Mouse (Mus musculus) MEL (cell line): ENCODE data around the gene Kirrel3. TPM values are rescaled to one million over a fixed set of nuclear protein-coding genes. Genes with fewer than 3 reads are reported as not detected.

Experiments
- DNase-seq: peaks from one replicate; pipeline ENCODE4 v3.0.0; 2011; ENCODE audit warnings: low read depth, low spot score
- H3K27ac ChIP-seq: 2 replicates; pipeline ENCODE4 v1.5.1; 2012; ENCODE audit warnings: low read depth, mild to moderate bottlenecking, control low read depth, low read length, moderate library complexity; ENCODE audit not compliant: control insufficient read depth
- H3K27me3 ChIP-seq, 2 experiments: fragments of 150-350 bp in 1 of 2; sonication (generic) in 1 of 2; 2 replicates each; pipeline ENCODE4 v1.6.1; 2012; ENCODE audit warnings: low read length in 2 of 2, mild to moderate bottlenecking in 2 of 2, improper control_type of control experiment in 1 of 2, moderate library complexity in 1 of 2; ENCODE audit not compliant: insufficient read depth in 2 of 2, control insufficient read depth in 1 of 2
- H3K36me3 ChIP-seq, 2 experiments: 2 replicates each; pipeline ENCODE4 v1.6.1; 2012 to 2014; ENCODE audit warnings: low read length in 2 of 2, improper control_type of control experiment in 1 of 2, inconsistent platforms in 1 of 2, mild to moderate bottlenecking in 1 of 2; ENCODE audit not compliant: insufficient read depth in 2 of 2, control insufficient read depth in 1 of 2
- H3K4me1 ChIP-seq, 2 experiments: fragments of 150-350 bp in 1 of 2; sonication (generic) in 1 of 2; 2 replicates each; pipeline ENCODE4 v1.6.1; 2012; ENCODE audit warnings: low read length in 2 of 2, improper control_type of control experiment in 1 of 2, mild to moderate bottlenecking in 1 of 2; ENCODE audit not compliant: insufficient read depth in 2 of 2, control insufficient read depth in 1 of 2
- H3K4me3 ChIP-seq, 2 experiments: fragments of 150-350 bp in 1 of 2; sonication (generic) in 1 of 2; 2 replicates each; pipeline ENCODE4 v1.5.1; 2012; ENCODE audit warnings: low read depth in 2 of 2, low read length in 2 of 2, mild to moderate bottlenecking in 2 of 2, moderate library complexity in 2 of 2, control low read depth in 1 of 2, improper control_type of control experiment in 1 of 2; ENCODE audit not compliant: control insufficient read depth in 1 of 2, insufficient read depth in 1 of 2
- H3K79me2 ChIP-seq: 2 replicates; pipeline ENCODE4 v1.6.1; 2012; ENCODE audit warnings: mild to moderate bottlenecking, low read length, moderate library complexity; ENCODE audit not compliant: control insufficient read depth, poor library complexity, insufficient read depth
- H3K9ac ChIP-seq: 2 replicates; pipeline ENCODE4 v1.6.1; 2012; ENCODE audit warnings: low read depth, mild to moderate bottlenecking, control low read depth, low read length, moderate library complexity; ENCODE audit not compliant: control insufficient read depth, poor library complexity, severe bottlenecking
- H3K9me3 ChIP-seq: fragments of 150-350 bp; sonication (generic); replicated peaks from 2 replicates; pipeline ENCODE4 v1.6.1; 2012; ENCODE audit warnings: mild to moderate bottlenecking, low read length, improper control_type of control experiment, moderate library complexity; ENCODE audit not compliant: insufficient read depth
- BHLHE40 ChIP-seq: IDR thresholded peaks from 2 replicates; pipeline ENCODE4 v1.6.1; 2012; ENCODE audit warnings: low read depth, mild to moderate bottlenecking, inconsistent platforms, low read length, improper control_type of control experiment, borderline replicate concordance
- CHD2 ChIP-seq: IDR thresholded peaks from 2 replicates; pipeline ENCODE4 v1.6.1; 2011; ENCODE audit warnings: low read length, improper control_type of control experiment
- E2F4 ChIP-seq: IDR thresholded peaks from 2 replicates; pipeline ENCODE4 v1.6.1; 2011; ENCODE audit warnings: low read depth, low read length, improper control_type of control experiment, borderline replicate concordance
- EP300 ChIP-seq, 2 experiments: IDR thresholded peaks; 2 replicates each; pipeline ENCODE4 v1.6.1; 2011; ENCODE audit warnings: improper control_type of control experiment in 2 of 2, low read length in 2 of 2, low read depth in 1 of 2, mild to moderate bottlenecking in 1 of 2
- GABPA ChIP-seq: IDR thresholded peaks from 2 replicates; pipeline ENCODE4 v1.6.1; 2012; ENCODE audit warnings: low read depth, mild to moderate bottlenecking, inconsistent platforms, low read length, improper control_type of control experiment, moderate library complexity
- GATA1 ChIP-seq: IDR thresholded peaks from 2 replicates; pipeline ENCODE4 v1.6.1; 2011; ENCODE audit warnings: low read depth, low read length, improper control_type of control experiment
- HCFC1 ChIP-seq: IDR thresholded peaks from 2 replicates; pipeline ENCODE4 v1.6.1; 2012; ENCODE audit warnings: low read depth, mild to moderate bottlenecking, inconsistent platforms, low read length, improper control_type of control experiment, moderate library complexity
- JUND ChIP-seq: IDR thresholded peaks from 2 replicates; pipeline ENCODE4 v1.6.1; 2011; ENCODE audit warnings: low read depth, mild to moderate bottlenecking, improper control_type of control experiment, low read length
- KAT2A ChIP-seq: conservative IDR thresholded peaks from 2 replicates; pipeline ENCODE4 v1.6.1; 2012; ENCODE audit warnings: low read depth, low read length, improper control_type of control experiment, inconsistent platforms
- MAZ ChIP-seq: IDR thresholded peaks from 2 replicates; pipeline ENCODE4 v1.6.1; 2012; ENCODE audit warnings: low read depth, mild to moderate bottlenecking, inconsistent platforms, low read length, improper control_type of control experiment
- MYC ChIP-seq: IDR thresholded peaks from 2 replicates; pipeline ENCODE4 v1.6.1; 2011; ENCODE audit warnings: low read depth, mild to moderate bottlenecking, low read length, improper control_type of control experiment, moderate library complexity
- NRF1 ChIP-seq: IDR thresholded peaks from 2 replicates; pipeline ENCODE4 v1.6.1; 2014; ENCODE audit warnings: low read depth, mild to moderate bottlenecking, inconsistent platforms, low read length, improper control_type of control experiment, moderate library complexity; ENCODE audit not compliant: poor library complexity, insufficient read depth, severe bottlenecking
- POLR2AphosphoS2 ChIP-seq: IDR thresholded peaks from 2 replicates; pipeline ENCODE4 v1.6.1; 2011; ENCODE audit warnings: low read length, improper control_type of control experiment
- RAD21 ChIP-seq: IDR thresholded peaks from 2 replicates; pipeline ENCODE4 v1.6.1; 2011; ENCODE audit warnings: mild to moderate bottlenecking, low read depth, low read length, improper control_type of control experiment
- RCOR1 ChIP-seq: IDR thresholded peaks from 2 replicates; pipeline ENCODE4 v1.6.1; 2012; ENCODE audit warnings: low read depth, mild to moderate bottlenecking, inconsistent platforms, low read length, improper control_type of control experiment
- TBP ChIP-seq: IDR thresholded peaks from 2 replicates; pipeline ENCODE4 v1.8.0; 2011; ENCODE audit warnings: low read depth, low read length, improper control_type of control experiment
- TCF12 ChIP-seq: IDR thresholded peaks from 2 replicates; pipeline ENCODE4 v1.6.1; 2014; ENCODE audit warnings: low read depth, mild to moderate bottlenecking, inconsistent platforms, low read length, improper control_type of control experiment, moderate library complexity
- ZC3H11A ChIP-seq: IDR thresholded peaks from 2 replicates; pipeline ENCODE4 v1.6.1; 2012; ENCODE audit warnings: low read depth, mild to moderate bottlenecking, inconsistent platforms, low read length, improper control_type of control experiment
- ZKSCAN1 ChIP-seq: IDR thresholded peaks from 2 replicates; pipeline ENCODE4 v1.6.1; 2012; ENCODE audit warnings: low read depth, mild to moderate bottlenecking, inconsistent platforms, low read length, improper control_type of control experiment, moderate library complexity
- ZMIZ1 ChIP-seq: IDR thresholded peaks from 2 replicates; pipeline ENCODE4 v1.6.1; 2012; ENCODE audit warnings: low read depth, mild to moderate bottlenecking, inconsistent platforms, low read length, improper control_type of control experiment, moderate library complexity
- polyA plus RNA-seq, 2 experiments: library from polyadenylated mRNA; stranded (reverse) in 1 of 2; unstranded in 1 of 2; fragments of >175 nt in 1 of 2; fragments of >200 nt in 1 of 2; gene quantifications; 2 replicates each; pipeline versions ENCODE4 v1.2.1 to v1.2.4; 2012; ENCODE audit warnings: low replicate concordance in 2 of 2, low read depth in 1 of 2; ENCODE audit not compliant: insufficient read length in 2 of 2, insufficient read depth in 1 of 2, missing spikeins in 1 of 2
- total RNA-seq: library from RNA; depleted of rRNA; stranded (reverse); fragments of 300-350 nt; gene quantifications from 2 replicates; pipeline ENCODE4 v1.2.3, GENCODE M21; 2012

The Kirrel3 gene
- total and polyA plus RNA-seq, 3 experiments, result 0.06 TPM; not detected in 2

GRCm38 (mm10) chr9:34957691-34958090, 472.0 kb downstream of the Kirrel3 start:
- Histone ChIP-seq H3K27ac (no peak overlapping the region), H3K79me2 (no peaks in the 10 kb centered on the region), H3K9me3 (no peaks in the 10 kb centered on the region)
- TF ChIP-seq POLR2AphosphoS2 (no peak), E2F4 (no peak), CHD2 (no peak), KAT2A (no peak), RCOR1 (no peak), ZKSCAN1 (no peak)
- TF ChIP-seq, all 39 proteins: peak for 0
- H3K36me3 ChIP-seq, result no peaks in the 10 kb centered on the region
- no peak for DNase-seq
- H3K27me3 ChIP-seq, result no peaks in the 10 kb centered on the region
- no peak overlapping the region for H3K9ac ChIP-seq
- H3K4me3 ChIP-seq, result no peak overlapping the region
- H3K4me1 ChIP-seq, result no peaks in the 10 kb centered on the region

GRCm38 (mm10) chr9:34958183-34958830, 472.6 kb downstream of the Kirrel3 start:
- H3K36me3 ChIP-seq, result no peaks in the 10 kb centered on the region
- H3K9ac ChIP-seq, result no peak overlapping the region
- no peak overlapping the region for H3K27ac ChIP-seq
- no peak for DNase-seq
- no peaks in the 10 kb centered on the region for H3K4me1 ChIP-seq
- no peaks in the 10 kb centered on the region for H3K27me3 ChIP-seq
- no peak overlapping the region for H3K4me3 ChIP-seq
- no peak for TF ChIP-seq ZMIZ1
- no peak for TF ChIP-seq TBP
- no peak for TF ChIP-seq JUND
- no peak for TF ChIP-seq BHLHE40
- TF ChIP-seq E2F4, result no peak
- no peak for TF ChIP-seq ZC3H11A
- no peak for TF ChIP-seq NRF1
- TF ChIP-seq TCF12, result no peak
- no peak for TF ChIP-seq MAZ
- no peak for TF ChIP-seq GABPA
- TF ChIP-seq KAT2A, result no peak
- TF ChIP-seq CHD2, result no peak
- no peak for TF ChIP-seq GATA1
- TF ChIP-seq RAD21, result no peak
- TF ChIP-seq HCFC1, result no peak
- no peak for TF ChIP-seq MYC
- no peak for TF ChIP-seq EP300 (IDR thresholded peaks at IDR 0.05; ENCODE audit: low read depth in 1 of 2, low read length in 2 of 2)
- TF ChIP-seq RCOR1, result no peak
- no peaks in the 10 kb centered on the region for H3K79me2 ChIP-seq
- no peaks in the 10 kb centered on the region for H3K9me3 ChIP-seq
